ENCODE assay signal across 14 mouse cellular contexts in genomic region chr10:105484355-105485094, GRCm38 (mm10).
DNase-seq lines count a peak whose midpoint lies in the region; ATAC-seq lines count a peak whose summit lies in the region.
"Had no signal": no experiment of that assay in that cellular context is flagged by ENCODE, and none has a peak within 500 bp of the region (broad histone marks: within the 10 kb centered on the region; RNA-seq: fewer than 3 reads in every experiment).

No protein-coding gene starts in this region.

- no peaks in the 10 kb centered on the region for H3K9me3 ChIP-seq in embryonic facial prominence, embryonic 12.5 days
- H3K9me3 ChIP-seq in hindbrain, embryonic 10.5 days = no peaks in the 10 kb centered on the region
- no peaks in the 10 kb centered on the region for H3K9me3 ChIP-seq in midbrain, embryonic 12.5 days
- H3K9me3 ChIP-seq: G1E; heart, embryonic 13.5 days; liver, embryonic 12.5 days had no signal

- H3K4me1 ChIP-seq in embryonic facial prominence, embryonic 12.5 days = no peaks in the 10 kb centered on the region
- H3K4me1 ChIP-seq in hindbrain, embryonic 10.5 days (replicated peaks) = peaks cover 60% of the 10 kb centered on the region
- peaks cover 26% of the 10 kb centered on the region for H3K4me1 ChIP-seq in midbrain, embryonic 12.5 days
- H3K4me1 ChIP-seq: heart, embryonic 13.5 days; liver, embryonic 12.5 days had no signal

- intact Hi-C loops in gastrocnemius, postnatal 14 days (cut with DNase I; ENCODE audit: low total_unique reads) = no loop called here

- no peak overlapping the region for H3K9ac ChIP-seq in embryonic facial prominence, embryonic 12.5 days
- no peak overlapping the region for H3K9ac ChIP-seq in midbrain, embryonic 12.5 days (replicated peaks)
- H3K9ac ChIP-seq: heart, embryonic 13.5 days; liver, embryonic 12.5 days had no signal

- DNase-seq in embryo, embryonic 10 days (ENCODE audit: low spot score) = peak; percentile 74
- DNase-seq in hindbrain, embryonic 10.5 days (ENCODE audit: low spot score) = peak; percentile 72
- DNase-seq in adrenal gland, postnatal 36 days = no peak
- no peak for DNase-seq in gastrocnemius, postnatal 14 days
- DNase-seq in thymus, postnatal 4 days = no peak
- no peak for DNase-seq in thymus, adult 18-20 months
- DNase-seq: cerebellum, adult 11 months; gastrocnemius, postnatal 36 days; kidney, adult 8-10 months had no signal

- no peak overlapping the region for H3K4me2 ChIP-seq in embryonic facial prominence, embryonic 12.5 days (replicated peaks)
- no peak overlapping the region for H3K4me2 ChIP-seq in midbrain, embryonic 12.5 days (replicated peaks)
- H3K4me2 ChIP-seq: heart, embryonic 13.5 days; liver, embryonic 12.5 days had no signal

- no peak overlapping the region for H3K27ac ChIP-seq in embryonic facial prominence, embryonic 12.5 days
- peak overlapping the region; percentile 69 for H3K27ac ChIP-seq in hindbrain, embryonic 10.5 days
- H3K27ac ChIP-seq in midbrain, embryonic 12.5 days (replicated peaks) = no peak overlapping the region
- H3K27ac ChIP-seq: heart, embryonic 13.5 days; liver, embryonic 12.5 days had no signal

- WGBS in embryonic facial prominence, embryonic 12.5 days = 65% methylated on average over 2 of the region's 2 CpGs
- WGBS in hindbrain, embryonic 10.5 days = 39% methylated on average over 2 of the region's 2 CpGs
- WGBS in midbrain, embryonic 12.5 days = 35% methylated on average over 2 of the region's 2 CpGs

- 0 out of 2 replicates have a peak, but pooled peaks have one; percentile 47 for ATAC-seq in embryonic facial prominence, embryonic 12.5 days (ENCODE audit: insufficient number of reproducible peaks, insufficient read depth, low FRiP score, low TSS enrichment)
- ATAC-seq in midbrain, embryonic 12.5 days (ENCODE audit: low FRiP score, low read depth) = peak; percentile 92
- ATAC-seq: liver, embryonic 12.5 days had no signal

- H3K36me3 ChIP-seq in embryonic facial prominence, embryonic 12.5 days = no peaks in the 10 kb centered on the region; the same call in 1 of the 2 replicates
- no peaks in the 10 kb centered on the region for H3K36me3 ChIP-seq in hindbrain, embryonic 10.5 days
- H3K36me3 ChIP-seq in midbrain, embryonic 12.5 days = no peaks in the 10 kb centered on the region
- H3K36me3 ChIP-seq: heart, embryonic 13.5 days; liver, embryonic 12.5 days had no signal

- H3K27me3 ChIP-seq in embryonic facial prominence, embryonic 12.5 days = no peaks in the 10 kb centered on the region
- H3K27me3 ChIP-seq in hindbrain, embryonic 10.5 days (ENCODE audit: insufficient read depth, poor library complexity, severe bottlenecking) = peaks cover 33% of the 10 kb centered on the region
- H3K27me3 ChIP-seq in midbrain, embryonic 12.5 days = peaks cover 17% of the 10 kb centered on the region
- H3K27me3 ChIP-seq: heart, embryonic 13.5 days; liver, embryonic 12.5 days had no signal

- no peak overlapping the region for H3K4me3 ChIP-seq in embryonic facial prominence, embryonic 12.5 days
- H3K4me3 ChIP-seq in hindbrain, embryonic 10.5 days = no peak overlapping the region
- H3K4me3 ChIP-seq in midbrain, embryonic 12.5 days = no peak overlapping the region
- H3K4me3 ChIP-seq: heart, embryonic 13.5 days; liver, embryonic 12.5 days had no signal

Comparison
In these comparisons a context has a peak if more than half of its experiments do, and no peak if none do; other contexts are left out.
1. DNase-seq: peak in embryo, embryonic 10 days (single experiment) and hindbrain, embryonic 10.5 days (single experiment); none in adrenal gland, postnatal 36 days (0 of 2), gastrocnemius, postnatal 14 days (single experiment), thymus, postnatal 4 days (single experiment) and thymus, adult 18-20 months (0 of 2).